Mouse (Mus musculus): ENCODE measurements around the gene Pdhb. TPM values are rescaled to one million over a fixed set of nuclear protein-coding genes. Genes with fewer than 3 reads are reported as not detected.
"Not testable (repeated sequence)": the region's sequence is repeated elsewhere in the genome, so short reads cannot be mapped to it uniquely, and the experiment has no call there.

Pdhb gene
- polyA plus RNA-seq, 1 experiment from 2014 or later, result 296 TPM

- H3K4me1 ChIP-seq; H3K9ac ChIP-seq (replicated peaks); H3K27me3 ChIP-seq (replicated peaks); H3K27ac ChIP-seq (replicated peaks); H3K4me2 ChIP-seq; ATAC-seq (ENCODE audit: low FRiP score); H3K9me3 ChIP-seq (replicated peaks); H3K4me3 ChIP-seq (replicated peaks): not testable (repeated sequence)
- peaks cover 45% of the 10 kb centered on the region for H3K36me3 ChIP-seq
- 95% methylated on average over 10 of the region's 10 CpGs for WGBS
Observed at GRCm38 (mm10) chr14:8123611-8124010, 49.2 kb downstream of the Pdhb start.

GRCm38 (mm10) chr14:8123141-8123540 is 49.7 kb downstream of the Pdhb start:
- no peak overlapping the region for H3K4me3 ChIP-seq (replicated peaks)
- no peak overlapping the region for H3K9ac ChIP-seq (replicated peaks)
- peaks cover 45% of the 10 kb centered on the region for H3K36me3 ChIP-seq
- H3K27me3 ChIP-seq (replicated peaks), result no peaks in the 10 kb centered on the region
- 82% methylated on average over 7 of the region's 7 CpGs for WGBS
- ATAC-seq (ENCODE audit: low FRiP score), result no peak
- H3K4me2 ChIP-seq, result no peak overlapping the region
- no peaks in the 10 kb centered on the region for H3K9me3 ChIP-seq (replicated peaks)
- no peak overlapping the region for H3K27ac ChIP-seq (replicated peaks)
- no peaks in the 10 kb centered on the region for H3K4me1 ChIP-seq

GRCm38 (mm10) chr14:8119904-8120303 is 52.9 kb downstream of the Pdhb start:
- Histone ChIP-seq H3K9me3 (replicated peaks) (no peaks in the 10 kb centered on the region), H3K9ac (replicated peaks) (no peak overlapping the region), H3K27me3 (replicated peaks) (no peaks in the 10 kb centered on the region), H3K4me3 (replicated peaks) (no peak overlapping the region), H3K4me2 (no peak overlapping the region), H3K36me3 (peaks cover 37% of the 10 kb centered on the region), H3K27ac (replicated peaks) (no peak overlapping the region), H3K4me1 (no peaks in the 10 kb centered on the region)
- WGBS, result 83% methylated on average over 3 of the region's 3 CpGs
- ATAC-seq (ENCODE audit: low FRiP score), result no peak

- H3K9ac ChIP-seq (replicated peaks), result no peak overlapping the region
- H3K4me2 ChIP-seq, result no peak overlapping the region
- WGBS, result 96% methylated on average over 5 of the region's 5 CpGs
- no peak for ATAC-seq (ENCODE audit: low FRiP score)
- H3K36me3 ChIP-seq, result peaks cover 36% of the 10 kb centered on the region
- no peaks in the 10 kb centered on the region for H3K9me3 ChIP-seq (replicated peaks)
- no peak overlapping the region for H3K4me3 ChIP-seq (replicated peaks)
- no peaks in the 10 kb centered on the region for H3K4me1 ChIP-seq
- H3K27me3 ChIP-seq (replicated peaks), result no peaks in the 10 kb centered on the region
- no peak overlapping the region for H3K27ac ChIP-seq (replicated peaks)
Observed at GRCm38 (mm10) chr14:8119454-8119853, 53.4 kb downstream of the Pdhb start.

GRCm38 (mm10) chr14:8117371-8117770 is 55.5 kb downstream of the Pdhb start:
- WGBS, result 91% methylated on average over 2 of the region's 2 CpGs
- peaks cover 19% of the 10 kb centered on the region for H3K36me3 ChIP-seq

More at GRCm38 (mm10) chr14:8117371-8117770, 55.5 kb downstream of the Pdhb start:
- Histone ChIP-seq H3K4me2 (no peak overlapping the region), H3K9me3 (replicated peaks) (no peaks in the 10 kb centered on the region), H3K4me1 (no peaks in the 10 kb centered on the region), H3K9ac (replicated peaks) (no peak overlapping the region), H3K27me3 (replicated peaks) (no peaks in the 10 kb centered on the region), H3K4me3 (replicated peaks) (no peak overlapping the region), H3K27ac (replicated peaks) (no peak overlapping the region)
- no peak for ATAC-seq (ENCODE audit: low FRiP score)

Other genes starting within 250 kb of the Pdhb start
- gene Gm45521, start 215.7 kb downstream of the Pdhb start, polyA plus RNA-seq (2015; fragmentation: Nextera tagmentation; extraction: Ambion mirVana), result 0.28 TPM in 1 of 2 replicates, not detected in the other
- 0.08 and 1.6 TPM in 2 replicates for gene Dnase1l3, start 178.5 kb downstream of the Pdhb start, polyA plus RNA-seq (2015; fragmentation: Nextera tagmentation; extraction: Ambion mirVana)
- gene Abhd6, start 170.1 kb downstream of the Pdhb start, polyA plus RNA-seq (2015; fragmentation: Nextera tagmentation; extraction: Ambion mirVana), result 39.4 and 40.1 TPM in 2 replicates
- gene Rpp14, start 92.7 kb downstream of the Pdhb start, polyA plus RNA-seq (2015; fragmentation: Nextera tagmentation; extraction: Ambion mirVana), result 43.1 and 57.9 TPM in 2 replicates
- gene Pxk, start 74.8 kb downstream of the Pdhb start, polyA plus RNA-seq (2015; fragmentation: Nextera tagmentation; extraction: Ambion mirVana), result 75.2 and 78.5 TPM in 2 replicates
- 15.1 and 22.5 TPM in 2 replicates for gene Kctd6, start 41.1 kb upstream of the Pdhb start, polyA plus RNA-seq (2015; fragmentation: Nextera tagmentation; extraction: Ambion mirVana)
- gene Acox2, start 86.3 kb upstream of the Pdhb start, polyA plus RNA-seq (2015; fragmentation: Nextera tagmentation; extraction: Ambion mirVana), result 0.22 TPM in 1 of 2 replicates, not detected in the other
- gene Fam107a, start 145.0 kb upstream of the Pdhb start, polyA plus RNA-seq (2015; fragmentation: Nextera tagmentation; extraction: Ambion mirVana), result 0.44 and 0.87 TPM in 2 replicates
- 1.3 TPM in 1 of 2 replicates, not detected in the other for gene Oit1, start 205.7 kb upstream of the Pdhb start, polyA plus RNA-seq (2015; fragmentation: Nextera tagmentation; extraction: Ambion mirVana)